Mouse (Mus musculus): ENCODE data around the gene Gm11172.

DNA sequence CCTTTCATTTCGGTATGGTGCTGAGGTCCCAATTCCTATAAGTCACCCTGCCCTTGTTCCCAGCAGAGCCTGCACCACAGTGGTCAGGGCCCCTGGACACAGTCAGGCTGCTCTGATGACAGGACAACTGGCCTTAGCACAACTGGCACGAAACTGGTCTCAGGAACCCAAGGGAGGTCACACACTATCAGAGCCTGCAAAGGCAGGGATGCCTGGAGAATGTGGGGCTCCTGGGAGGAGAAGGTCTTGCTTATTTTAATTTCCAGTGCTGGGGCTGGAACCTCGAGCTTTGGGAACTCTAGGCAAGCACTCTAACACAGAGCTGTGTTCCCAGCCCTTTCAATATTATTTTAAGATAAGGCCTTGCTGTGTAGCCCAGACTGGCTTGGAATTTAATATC lies 7.3 kb downstream of the Gm11172 start:
- TF ChIP-seq CTCF (IDR thresholded peaks at IDR 0.05; ENCODE audit: insufficient read depth, low read length), result no peak
- TF ChIP-seq POLR2A (IDR thresholded peaks at IDR 0.05; ENCODE audit: borderline replicate concordance, extremely low read depth, low read depth, low read length), result no peak
